Mouse (Mus musculus) neural tube, embryonic 10.5 days (tissue): ENCODE results near the gene Cacnb1.

ENCODE experiments used
- DNase-seq: peaks from one replicate; pipeline ENCODE4 v3.0.0-alpha.2; 2017; ENCODE audit warnings: low spot score; ENCODE audit errors: extremely low spot score

The Cacnb1 gene

DNA sequence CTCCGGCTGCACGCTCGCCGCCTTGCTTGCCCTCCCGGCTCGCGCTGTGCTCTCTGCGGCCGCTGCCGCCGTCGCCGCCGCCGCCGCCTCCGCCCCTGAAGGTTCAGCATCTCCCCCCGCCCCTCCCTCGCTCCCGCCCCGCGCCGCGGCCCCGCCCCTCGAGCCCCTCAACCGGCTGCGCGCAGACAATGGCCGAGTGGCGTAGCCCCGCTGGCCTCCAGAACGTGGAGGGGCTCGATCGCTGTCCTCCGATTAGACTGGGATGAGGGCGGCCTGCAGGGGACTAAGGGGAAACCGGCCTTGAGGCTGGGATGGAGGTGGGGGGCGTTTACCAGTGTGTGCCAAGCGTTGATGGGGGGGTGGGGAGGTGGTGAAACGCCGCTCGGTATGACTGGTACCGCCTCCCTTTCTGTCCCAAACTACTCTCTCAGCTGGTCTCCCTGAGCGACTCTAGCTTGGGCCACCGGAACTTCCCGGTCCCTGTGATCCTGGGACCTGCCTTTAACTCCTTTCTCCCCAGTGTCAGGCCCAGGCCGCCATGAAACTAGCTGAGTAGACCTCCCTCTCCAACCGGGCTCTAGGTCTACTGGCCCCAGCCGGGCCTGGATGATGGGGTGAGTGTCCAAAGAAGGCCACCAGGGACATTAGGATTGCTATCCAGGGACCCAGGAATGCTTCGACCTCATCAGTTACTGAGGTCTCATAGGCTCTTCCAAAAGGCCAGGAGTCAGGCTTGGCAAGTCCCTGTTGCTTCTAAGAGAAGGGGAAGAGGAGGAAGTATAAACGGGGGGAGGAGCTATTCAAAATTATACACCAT lies at the start of gene Cacnb1:
Cacnb1 (minus strand) TSS at position 480 of the 817 bp plus-strand sequence.
- peak; percentile 88 for DNase-seq

DNA sequence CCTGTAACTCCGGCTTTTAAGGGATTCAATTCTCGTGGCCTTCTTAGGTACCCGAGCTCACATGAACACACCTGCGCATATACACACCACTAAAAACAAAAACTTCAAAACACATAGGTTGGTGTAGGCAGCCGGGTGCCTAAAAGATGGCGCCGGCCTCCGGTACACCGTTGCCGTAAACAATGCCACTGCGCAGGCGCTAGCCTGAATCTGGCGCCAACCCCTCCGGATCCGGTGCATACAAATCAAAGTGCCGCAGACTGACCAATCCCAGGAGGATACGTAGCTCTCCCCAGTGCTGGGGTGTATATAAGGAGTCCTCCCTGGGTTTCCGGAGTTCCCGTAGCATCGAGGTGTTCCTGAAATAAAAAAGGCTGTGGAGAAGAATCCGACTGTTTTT lies 44.4 kb upstream of the Cacnb1 start:
- DNase-seq = no peak

DNA sequence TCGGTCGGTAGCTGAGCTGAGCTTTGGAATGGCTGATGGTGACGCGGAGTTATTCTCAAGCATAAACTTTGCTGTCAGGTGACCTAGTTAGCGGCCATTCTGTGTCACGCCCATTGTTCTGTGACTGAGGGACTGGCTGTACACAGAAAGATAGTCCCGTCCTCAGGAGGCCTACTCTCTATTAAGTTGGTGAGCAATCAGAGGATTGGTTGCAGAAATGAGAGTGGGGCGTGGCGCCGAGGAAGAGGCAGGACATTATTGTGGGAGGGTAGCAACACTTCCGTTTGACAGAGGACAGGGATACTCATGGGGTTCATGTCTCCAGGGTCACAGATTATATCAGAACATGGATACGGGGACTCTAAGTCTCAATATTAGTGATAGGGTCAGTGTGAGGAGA lies 43.4 kb upstream of the Cacnb1 start:
- no peak for DNase-seq

DNA sequence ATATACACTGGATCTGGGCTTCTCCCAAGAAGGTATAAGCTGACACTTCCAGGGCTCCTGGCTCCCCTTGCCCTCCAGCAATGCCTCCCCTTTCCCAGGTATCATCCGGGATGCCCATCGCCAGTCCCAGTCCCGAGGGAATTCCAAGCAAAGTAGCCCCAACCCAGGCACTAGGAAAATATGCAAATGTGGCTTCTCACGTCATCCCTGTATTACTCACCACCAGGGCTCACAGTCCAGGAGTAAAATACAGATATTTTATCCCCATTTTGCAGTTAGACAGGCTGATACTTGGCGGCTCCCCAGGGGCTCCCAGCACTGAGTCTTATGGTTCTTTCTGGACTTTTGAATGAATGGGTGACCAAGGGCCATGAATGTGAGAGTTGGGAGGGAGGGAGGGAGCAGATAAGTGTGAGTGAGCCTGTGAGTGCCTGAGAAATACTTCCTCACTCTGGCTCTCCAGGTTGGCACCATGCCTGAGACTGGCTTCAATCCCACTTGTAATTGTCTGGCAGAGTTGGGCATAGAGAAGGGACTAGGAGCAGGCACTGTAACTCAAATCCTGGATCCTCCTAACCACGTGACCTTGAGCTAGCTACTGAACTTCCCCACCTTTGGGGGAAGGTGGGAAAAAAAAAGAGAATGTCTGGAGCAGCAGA lies 39.2 kb upstream of the Cacnb1 start:
- no peak for DNase-seq

DNA sequence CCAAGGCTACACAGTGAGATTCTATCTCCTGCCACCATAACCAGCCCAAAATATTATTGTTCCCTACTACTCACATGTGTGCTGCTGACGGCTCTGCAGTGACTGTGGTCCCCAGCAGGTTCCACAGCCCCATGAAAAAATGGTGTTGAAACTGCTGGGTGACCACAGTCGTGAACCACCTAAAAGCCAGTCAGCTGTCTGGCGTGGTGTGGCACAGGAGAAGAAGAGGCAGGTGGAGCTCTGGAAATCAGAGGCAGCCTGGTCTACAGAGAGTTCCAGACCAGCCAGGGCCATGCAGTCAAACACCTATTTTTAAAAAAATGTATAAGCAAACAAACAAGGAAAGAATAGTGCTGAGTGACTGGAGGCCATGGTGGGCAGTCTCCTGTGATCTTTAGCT lies 38.6 kb upstream of the Cacnb1 start:
- no peak for DNase-seq

DNA sequence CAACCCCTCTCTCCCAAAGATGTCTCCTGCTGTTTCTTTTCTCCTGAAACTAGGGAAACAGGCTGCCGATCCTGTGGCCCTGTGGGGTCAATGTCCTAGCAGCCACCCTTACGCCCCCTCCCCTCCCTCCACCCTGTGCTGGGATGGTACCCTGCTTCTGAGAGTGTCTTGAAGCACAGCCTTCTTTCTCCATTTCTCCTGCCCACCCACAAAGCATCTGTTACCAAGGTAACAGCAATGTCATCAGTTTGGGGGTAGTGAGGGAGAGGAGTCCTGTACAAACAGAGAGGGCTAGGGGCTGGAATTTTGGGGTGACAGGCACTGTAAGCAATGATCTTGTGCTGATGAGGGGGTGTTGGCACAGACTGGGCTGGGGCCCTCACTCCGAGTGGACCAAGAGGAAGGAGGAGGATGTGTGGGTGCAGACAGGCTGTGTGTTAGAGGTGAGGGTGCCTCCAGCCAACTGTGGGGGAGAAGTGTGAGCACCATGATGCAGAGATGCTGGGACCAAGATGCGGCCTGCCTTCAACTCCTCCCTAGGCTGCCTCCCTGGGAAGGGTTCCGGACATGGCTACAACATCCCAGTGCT lies 37.4 kb upstream of the Cacnb1 start:
- no peak for DNase-seq

DNA sequence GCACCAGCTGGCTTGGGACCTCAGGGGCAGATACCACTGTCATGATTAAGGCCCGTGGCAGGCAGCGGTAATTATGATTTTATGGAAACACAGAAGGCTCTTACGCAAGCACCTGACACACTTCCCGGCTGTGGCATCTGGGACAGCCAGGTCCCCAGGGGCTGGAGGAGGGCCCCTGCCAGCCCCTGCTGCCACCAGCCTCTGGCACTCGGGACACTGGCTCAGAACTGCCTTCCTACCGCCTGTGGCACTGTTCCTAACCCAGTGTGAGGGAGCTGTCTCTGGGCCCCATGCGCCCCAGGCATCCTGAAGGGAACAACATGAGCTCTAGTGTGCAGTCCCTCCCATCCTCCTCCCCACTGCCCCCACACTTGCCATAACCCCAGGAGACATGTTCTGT lies 36.8 kb upstream of the Cacnb1 start:
- DNase-seq = no peak

DNA sequence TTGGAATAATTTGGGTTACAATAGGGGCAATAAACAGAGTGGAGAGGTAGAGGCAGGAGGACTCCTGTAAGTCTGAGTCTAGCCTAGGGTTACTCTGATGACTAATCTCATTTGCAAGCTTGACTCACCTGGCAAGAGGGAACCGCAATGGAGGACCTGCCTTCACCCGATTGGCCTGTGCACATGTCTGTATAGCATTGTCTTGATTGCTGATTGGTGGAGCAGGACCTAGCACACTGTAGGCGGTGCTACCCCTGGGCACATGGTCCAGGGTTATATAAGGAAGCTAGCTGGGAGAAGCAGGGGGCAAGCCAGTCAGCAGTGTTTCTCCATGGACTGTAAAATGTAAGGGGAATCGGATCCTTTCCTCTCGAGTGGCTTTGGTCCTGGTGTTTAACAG lies 35.2 kb upstream of the Cacnb1 start:
- DNase-seq = no peak

DNA sequence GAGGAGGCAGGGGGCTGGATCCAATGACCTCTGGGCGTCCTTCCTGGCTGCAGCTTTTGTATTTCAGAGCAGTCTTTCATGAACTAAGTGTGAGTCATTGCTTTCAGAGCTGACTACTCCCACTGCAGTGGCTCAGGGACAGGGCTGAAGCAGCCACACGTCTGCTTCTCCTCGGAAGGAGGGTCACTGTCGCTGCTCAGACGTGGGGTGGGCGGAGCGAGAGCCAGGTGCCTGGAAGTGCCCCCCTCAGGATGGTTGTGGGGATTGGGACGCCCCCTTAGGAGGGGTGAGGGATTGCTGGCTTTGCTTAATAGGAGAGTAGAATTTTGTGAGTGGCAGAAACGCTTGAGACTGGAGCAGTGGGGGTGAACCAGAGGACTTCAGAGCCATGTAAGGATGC lies 34.6 kb upstream of the Cacnb1 start:
- no peak for DNase-seq

DNA sequence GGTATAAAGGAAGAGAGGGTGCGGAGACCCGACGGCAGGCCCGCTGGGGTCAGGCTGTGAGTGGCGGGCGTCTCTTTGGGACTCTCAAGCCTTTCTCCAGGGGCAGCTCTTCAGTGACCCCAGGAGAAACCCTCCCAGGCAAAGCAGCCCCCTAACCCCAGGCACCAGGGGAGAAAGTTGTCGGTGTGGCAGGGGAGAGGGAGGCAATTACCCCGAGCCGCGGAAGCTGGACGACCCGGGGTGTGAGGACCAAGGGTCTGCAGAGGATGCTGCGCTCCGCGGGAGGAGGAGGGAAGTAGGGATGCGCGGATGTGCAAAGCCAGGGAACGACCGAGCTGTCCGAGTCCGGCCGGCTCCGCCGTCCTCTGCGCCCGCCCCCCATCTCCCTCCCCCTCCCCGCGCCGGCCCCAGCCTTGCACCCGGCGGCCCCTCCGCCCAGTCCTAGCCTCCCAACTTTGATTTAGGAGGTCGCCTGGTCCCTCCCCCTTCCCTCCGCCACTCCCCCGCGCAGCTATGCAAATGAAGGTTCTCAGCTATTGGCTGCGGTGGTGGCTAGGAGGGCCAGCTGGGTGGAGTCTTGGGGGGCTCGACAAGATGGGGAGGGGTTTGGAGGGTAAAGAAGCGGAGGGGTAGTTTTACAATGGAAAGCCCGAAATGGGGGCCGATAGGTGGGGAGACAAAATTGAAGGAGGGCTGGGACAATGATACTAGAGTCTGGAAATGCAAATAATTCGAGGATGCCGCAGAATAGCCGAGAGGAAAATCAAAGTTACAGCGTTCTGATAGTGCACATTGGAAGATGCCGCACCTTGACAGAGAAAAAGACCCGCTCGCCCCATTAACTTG lies 30.4 kb upstream of the Cacnb1 start, which contains the start of gene Stac2:
Stac2 (minus strand) TSS at position 474 of the 846 bp plus-strand sequence.
- DNase-seq = peak; percentile 91

DNA sequence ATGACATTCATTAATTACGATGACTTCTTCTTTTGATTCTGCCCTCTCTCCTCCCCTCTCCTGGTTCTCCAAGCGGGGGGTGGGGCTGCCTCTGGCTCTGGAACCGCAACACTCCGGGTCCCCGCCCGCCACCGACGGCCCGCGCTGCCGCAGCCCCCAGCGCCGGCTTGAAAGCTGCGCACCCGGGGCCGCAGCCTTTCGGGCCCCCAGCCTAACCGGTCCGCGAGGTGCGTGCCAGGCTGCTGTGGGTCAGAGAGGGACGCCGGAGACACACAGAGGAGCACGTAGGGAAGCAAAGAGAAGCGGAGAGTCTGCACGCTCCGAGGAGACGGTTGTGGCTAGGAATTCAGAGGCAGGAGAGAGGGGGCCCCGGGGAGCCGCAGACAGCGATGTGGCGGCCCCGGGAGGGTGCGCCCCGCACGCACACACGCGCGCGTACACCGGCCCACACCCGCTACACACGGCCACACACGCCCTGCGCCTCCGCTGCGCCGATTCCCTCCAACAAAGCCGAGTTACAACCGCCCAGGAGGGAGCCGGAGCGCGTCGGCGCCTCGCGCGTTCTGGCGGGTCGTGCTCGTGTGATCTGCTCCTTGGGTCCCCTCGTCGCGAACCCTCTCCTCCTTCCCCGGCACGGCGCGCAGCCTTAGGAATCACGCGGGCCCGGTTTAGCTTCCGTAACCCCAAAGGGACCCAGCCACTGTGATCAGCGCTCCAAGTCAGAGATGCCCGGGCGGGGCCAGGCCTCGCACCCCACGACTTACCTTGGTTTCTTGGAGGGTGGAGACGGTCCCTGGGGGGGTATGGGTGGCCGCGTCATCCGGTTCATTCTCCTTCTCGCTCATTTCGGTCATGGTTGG lies 29.5 kb upstream of the Cacnb1 start:
- peak; percentile 59 for DNase-seq

DNA sequence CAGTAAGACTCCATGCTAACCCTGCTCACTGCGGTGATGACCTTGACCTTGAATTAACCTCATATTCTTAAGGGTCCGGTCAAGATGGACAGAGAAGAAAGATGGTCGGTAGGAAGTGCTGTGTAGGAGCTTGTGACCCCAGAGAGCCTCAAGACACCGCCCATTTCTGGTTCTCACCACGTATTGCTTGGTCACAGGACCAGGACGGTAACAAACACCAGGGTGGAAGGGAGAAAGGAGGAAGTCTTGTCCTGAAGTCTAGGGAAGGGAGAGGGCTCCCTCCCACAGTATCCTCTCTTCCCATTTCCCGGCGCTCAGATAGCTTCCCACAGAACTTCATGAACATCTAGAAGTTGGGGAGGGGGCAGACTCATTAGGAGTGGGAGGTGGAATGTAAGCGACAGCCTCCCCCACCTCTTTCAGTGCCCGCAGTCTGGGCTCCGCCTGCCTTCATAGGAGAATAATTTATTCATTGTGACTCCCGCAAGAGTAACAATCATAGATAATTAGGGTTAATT lies 28.8 kb upstream of the Cacnb1 start:
- DNase-seq = no peak

DNA sequence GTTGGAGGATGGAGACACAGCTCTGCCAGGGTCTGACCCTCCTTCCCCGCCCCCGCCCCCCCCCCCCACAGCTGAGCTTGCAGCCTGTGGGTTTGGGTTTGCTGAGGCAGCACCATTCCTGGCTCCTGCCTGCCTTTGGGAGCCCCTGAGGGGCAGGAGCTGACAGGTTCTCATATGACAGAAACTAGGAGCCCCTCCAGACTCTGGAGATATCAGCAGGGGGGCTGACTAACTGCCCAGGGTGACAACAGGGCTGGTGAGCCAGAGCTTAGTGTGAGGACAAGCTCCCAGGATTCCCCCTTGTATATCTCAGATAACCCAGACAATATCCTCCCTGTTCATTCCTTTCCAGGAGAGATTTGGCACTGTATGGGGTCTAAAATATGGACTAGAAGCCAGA lies 28.1 kb upstream of the Cacnb1 start:
- no peak for DNase-seq

DNA sequence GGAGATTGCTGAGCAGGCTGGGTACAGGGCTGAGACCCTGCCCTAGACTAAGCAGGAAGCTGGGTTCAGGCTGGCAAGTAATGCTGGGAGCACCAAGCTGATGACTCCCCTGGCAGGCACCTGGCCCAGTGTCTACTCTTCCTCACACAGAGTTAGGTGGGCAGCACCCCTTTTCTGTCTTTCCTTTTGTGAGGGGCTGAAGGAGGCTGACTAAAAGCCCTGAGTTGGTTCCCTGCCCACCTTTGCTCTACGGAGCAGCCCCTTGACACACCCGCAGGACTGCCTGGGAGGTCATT lies 27.6 kb upstream of the Cacnb1 start:
- DNase-seq = no peak

DNA sequence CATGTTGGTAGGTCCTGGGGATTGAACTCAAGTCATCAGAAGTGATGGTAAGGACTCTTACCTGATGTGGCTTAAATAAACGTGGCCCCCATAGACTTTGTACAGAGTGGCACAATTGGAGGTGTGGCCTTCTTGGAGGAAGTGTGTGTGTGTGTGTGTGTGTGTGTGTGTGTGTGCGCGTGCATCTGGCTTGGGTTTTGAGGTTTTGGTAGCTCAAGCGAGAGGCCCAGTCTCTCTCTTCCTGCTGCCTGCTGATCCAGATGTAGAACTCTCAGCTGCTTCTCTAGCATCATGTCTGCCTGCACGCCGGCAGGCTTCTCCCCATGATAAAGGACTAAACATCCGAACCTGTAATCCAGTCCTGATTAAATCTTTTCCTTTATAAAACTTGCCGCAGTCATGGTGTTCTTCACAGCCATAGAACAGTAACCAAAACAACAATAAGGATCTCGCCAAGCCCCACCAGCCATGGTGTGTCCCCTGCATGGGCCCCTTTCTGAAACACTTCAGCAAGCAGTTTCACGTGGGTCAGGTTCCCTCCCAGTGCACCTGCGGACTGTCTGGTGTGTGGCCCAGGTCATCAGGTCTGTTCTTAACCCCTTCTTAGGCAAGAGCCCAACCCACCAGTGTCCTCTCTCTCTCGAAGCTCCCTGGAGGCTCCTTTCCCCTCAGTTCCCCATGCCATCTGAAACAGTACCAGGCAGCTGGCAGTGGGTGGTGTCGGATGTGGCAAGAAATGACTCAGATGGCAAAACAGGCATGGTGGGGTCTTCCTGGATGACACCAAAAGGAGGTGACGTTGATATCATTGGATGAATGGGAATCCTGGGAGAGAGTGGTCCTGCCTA lies 27.1 kb upstream of the Cacnb1 start:
- DNase-seq = no peak

DNA sequence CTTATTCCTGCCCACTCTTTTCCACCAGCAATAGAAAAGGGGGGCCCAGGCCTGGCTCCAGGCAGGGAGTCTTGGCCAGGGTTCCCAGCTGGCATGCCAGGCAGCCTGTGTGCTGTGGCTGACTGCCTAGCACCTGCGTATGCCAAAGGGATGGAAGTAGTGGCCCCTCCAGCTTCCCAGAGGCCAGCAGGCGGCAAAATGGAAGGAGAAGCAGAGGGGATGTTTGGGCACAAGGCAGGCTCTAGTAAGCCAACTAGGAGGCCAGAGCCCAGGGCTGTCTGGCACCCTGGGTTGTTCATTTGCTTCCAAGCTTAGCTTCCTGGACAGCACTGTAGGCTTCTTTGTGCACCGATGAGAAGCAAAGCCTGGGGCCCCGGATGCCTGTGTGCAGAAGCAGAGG lies 24.9 kb upstream of the Cacnb1 start:
- no peak for DNase-seq

DNA sequence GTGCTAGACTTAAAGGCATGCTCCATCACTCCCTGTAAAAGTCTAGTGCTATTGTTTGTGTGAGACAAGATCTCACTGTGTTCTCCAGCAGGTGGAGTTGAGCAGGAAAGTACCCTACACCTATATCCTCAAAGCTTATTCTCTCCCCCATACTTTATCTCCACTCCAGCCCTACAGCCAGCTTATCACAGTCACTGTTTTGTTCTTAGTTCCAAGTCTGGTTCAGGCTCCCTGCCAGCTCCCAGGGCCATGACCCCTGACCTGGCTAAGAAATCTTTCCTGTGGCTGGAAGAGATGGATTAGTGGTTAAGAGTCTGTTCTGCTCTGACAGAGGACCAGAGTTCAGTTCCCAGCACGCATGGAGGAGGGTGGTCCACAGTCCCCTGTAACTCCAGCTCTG lies 23.6 kb upstream of the Cacnb1 start:
- no peak for DNase-seq

DNA sequence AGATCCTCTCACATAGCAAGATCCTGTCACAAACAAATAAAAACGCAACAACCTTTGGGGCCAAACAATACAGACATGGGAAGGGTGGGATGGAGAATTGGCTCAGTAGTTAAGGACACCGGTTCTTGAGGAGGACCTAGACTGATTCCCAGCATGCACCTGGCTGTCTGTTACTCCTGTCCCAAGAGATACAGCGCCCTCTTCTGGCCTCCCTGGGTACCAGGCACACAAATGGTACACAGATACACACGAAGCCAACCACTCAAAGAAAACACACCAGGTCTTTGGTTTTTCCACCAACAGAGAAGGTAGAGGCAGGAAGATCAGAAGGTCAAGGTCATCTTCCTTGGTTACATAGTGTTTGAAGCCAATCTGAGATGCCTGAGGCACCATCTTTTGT lies 22.8 kb upstream of the Cacnb1 start:
- DNase-seq = no peak

DNA sequence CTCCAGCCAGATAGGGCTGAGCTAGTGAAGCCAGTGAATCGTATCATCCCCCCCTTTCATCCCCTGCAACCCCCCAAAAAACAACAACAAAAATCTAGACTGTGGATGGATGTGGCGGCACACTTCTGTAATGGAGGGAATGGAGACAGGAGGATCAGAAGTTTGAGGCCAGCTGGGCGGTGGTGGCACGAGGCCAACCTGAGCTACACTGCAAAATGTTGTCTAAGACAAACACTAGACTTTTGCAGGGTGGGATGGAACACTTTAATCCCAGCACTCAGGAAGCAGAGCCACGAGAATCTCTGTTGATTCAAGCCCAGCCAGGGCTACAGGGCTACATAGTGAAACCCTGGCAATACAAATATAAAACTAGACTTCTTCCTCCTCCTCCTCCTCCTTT lies 21.2 kb upstream of the Cacnb1 start:
- DNase-seq = no peak

DNA sequence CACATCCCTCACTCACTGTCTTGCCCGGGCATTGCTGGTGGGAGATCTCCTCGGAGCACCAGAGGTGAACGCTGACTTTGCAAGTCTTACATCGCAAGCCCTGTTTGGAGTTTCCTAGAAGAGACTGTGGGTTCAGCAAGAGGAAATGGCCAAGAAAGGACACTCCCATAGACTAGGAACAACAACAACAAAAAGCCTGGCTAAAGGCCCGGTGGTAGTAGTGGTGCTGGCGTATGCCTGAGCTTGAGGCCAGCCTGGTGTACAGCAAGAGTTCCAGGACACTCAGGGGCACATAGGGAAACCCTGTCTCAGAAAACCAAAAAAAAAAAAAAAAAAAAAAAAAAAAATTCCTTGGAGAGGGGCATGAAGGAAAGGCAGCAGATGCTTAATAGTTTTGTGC lies 19.9 kb upstream of the Cacnb1 start:
- no peak for DNase-seq
